Mouse (Mus musculus) limb, embryonic 10.5 days (tissue): ENCODE results near the gene Msmo1. TPM values are rescaled to one million over a fixed set of nuclear protein-coding genes. Genes with fewer than 3 reads are reported as not detected.

Source experiments
- DNase-seq: peaks from one replicate; pipeline ENCODE4 v3.0.0-alpha.2; 2017; ENCODE audit warnings: low spot score
- H3K27ac ChIP-seq: fragments of 300-500 bp; sonication (generic); 2 replicates; pipeline ENCODE4 v1.5.1; 2016; ENCODE audit warnings: mild to moderate bottlenecking
- H3K27me3 ChIP-seq: fragments of 300-500 bp; sonication (generic); 2 replicates; pipeline ENCODE4 v1.6.1; 2016; ENCODE audit warnings: low read depth, mild to moderate bottlenecking; ENCODE audit not compliant: poor library complexity, severe bottlenecking
- H3K36me3 ChIP-seq: fragments of 300-500 bp; sonication (generic); 2 replicates; pipeline ENCODE4 v1.6.1; 2016; ENCODE audit warnings: mild to moderate bottlenecking, moderate library complexity
- H3K4me1 ChIP-seq: fragments of 300-500 bp; sonication (generic); 2 replicates; pipeline ENCODE4 v1.6.1; 2016
- H3K4me3 ChIP-seq: fragments of 300-500 bp; sonication (generic); 2 replicates; pipeline ENCODE4 v1.5.1; 2016; ENCODE audit warnings: mild to moderate bottlenecking, moderate library complexity
- H3K9me3 ChIP-seq: fragments of 300-500 bp; sonication (generic); replicated peaks from 2 replicates; pipeline ENCODE4 v1.6.1; 2016; ENCODE audit warnings: mild to moderate bottlenecking
- WGBS: fragments of 180-500 bp; shearing (Covaris S2); methylation state at CpG from one replicate; pipeline ENCODE4 v1.1.7; 2016; 5-methylcytosine and 5-hydroxymethylcytosine counted together
- polyA plus RNA-seq: library from polyadenylated mRNA; unstranded; fragments of >200 nt; fragmentation: Nextera tagmentation; extraction: Ambion mirVana; gene quantifications from 2 replicates; pipeline ENCODE4 v1.2.1, GENCODE M21; 2016

Msmo1 gene
- polyA plus RNA-seq, 1 experiment from 2014 or later: 150 TPM

- 93% methylated on average over 13 of the region's 13 CpGs for WGBS
- Histone ChIP-seq H3K27me3 (no peaks in the 10 kb centered on the region), H3K9me3 (no peaks in the 10 kb centered on the region), H3K36me3 (peaks cover 6% of the 10 kb centered on the region; the same call in 1 of the 2 replicates), H3K4me1 (no peaks in the 10 kb centered on the region), H3K27ac (no peak overlapping the region), H3K4me3 (no peak overlapping the region)
- DNase-seq: no peak
Observed at GRCm38 (mm10) chr8:64740547-64741211, 7.1 kb upstream of the Msmo1 start.

GRCm38 (mm10) chr8:64738916-64739315, 5.3 kb upstream of the Msmo1 start:
- H3K4me1 ChIP-seq: no peaks in the 10 kb centered on the region
- H3K27ac ChIP-seq: no peak overlapping the region
- no peaks in the 10 kb centered on the region for H3K9me3 ChIP-seq
- H3K4me3 ChIP-seq: no peak overlapping the region
- WGBS: 91% methylated on average over 1 of the region's 1 CpGs
- no peak for DNase-seq
- H3K36me3 ChIP-seq: peaks cover 6% of the 10 kb centered on the region; the same call in 1 of the 2 replicates
- H3K27me3 ChIP-seq: no peaks in the 10 kb centered on the region

GRCm38 (mm10) chr8:64736767-64737323, 3.3 kb upstream of the Msmo1 start:
- H3K27me3 ChIP-seq: no peaks in the 10 kb centered on the region
- H3K4me3 ChIP-seq: no peak overlapping the region
- DNase-seq: no peak
- peaks cover 10% of the 10 kb centered on the region; the same call in 1 of the 2 replicates for H3K4me1 ChIP-seq
- 92% methylated on average over 3 of the region's 3 CpGs for WGBS
- no peak overlapping the region for H3K27ac ChIP-seq
- no peaks in the 10 kb centered on the region for H3K9me3 ChIP-seq
- peaks cover 3% of the 10 kb centered on the region; the same call in 1 of the 2 replicates for H3K36me3 ChIP-seq

- peak overlapping the region; percentile 54; the same call in 1 of the 2 replicates for H3K27ac ChIP-seq
- no peak overlapping the region for H3K4me3 ChIP-seq
- peaks cover 11% of the 10 kb centered on the region; the same call in 1 of the 2 replicates for H3K4me1 ChIP-seq
- DNase-seq: no peak
- H3K9me3 ChIP-seq: no peaks in the 10 kb centered on the region
- no peaks in the 10 kb centered on the region for H3K27me3 ChIP-seq
- 92% methylated on average over 8 of the region's 8 CpGs for WGBS
- H3K36me3 ChIP-seq: peaks cover 11% of the 10 kb centered on the region
Observed at GRCm38 (mm10) chr8:64735161-64735560, 1.6 kb upstream of the Msmo1 start.

- Histone ChIP-seq H3K9me3 (no peaks in the 10 kb centered on the region), H3K4me3 (peak overlapping the region; percentile 86), H3K27me3 (no peaks in the 10 kb centered on the region), H3K4me1 (peaks cover 11% of the 10 kb centered on the region; the same call in 1 of the 2 replicates), H3K27ac (peak overlapping the region; percentile 88), H3K36me3 (peaks cover 36% of the 10 kb centered on the region)
- no peak for DNase-seq
- 24% methylated on average over 9 of the region's 9 CpGs for WGBS
Observed at GRCm38 (mm10) chr8:64732596-64732995, 996 bp downstream of the Msmo1 start.

- no peaks in the 10 kb centered on the region for H3K9me3 ChIP-seq
- 92% methylated on average over 7 of the region's 7 CpGs for WGBS
- no peak overlapping the region for H3K27ac ChIP-seq
- no peak overlapping the region for H3K4me3 ChIP-seq
- H3K27me3 ChIP-seq: no peaks in the 10 kb centered on the region
- H3K4me1 ChIP-seq: peaks cover 9% of the 10 kb centered on the region; the same call in 1 of the 2 replicates
- no peak for DNase-seq
- H3K36me3 ChIP-seq: peaks cover 80% of the 10 kb centered on the region
Observed at GRCm38 (mm10) chr8:64728156-64728555, 5.4 kb downstream of the Msmo1 start.

GRCm38 (mm10) chr8:64726190-64726695, 7.3 kb downstream of the Msmo1 start:
- Histone ChIP-seq H3K4me3 (no peak overlapping the region), H3K9me3 (no peaks in the 10 kb centered on the region), H3K27me3 (no peaks in the 10 kb centered on the region), H3K36me3 (peaks cover 98% of the 10 kb centered on the region), H3K4me1 (no peaks in the 10 kb centered on the region), H3K27ac (no peak overlapping the region)
- 88% methylated on average over 4 of the region's 4 CpGs for WGBS
- no peak for DNase-seq

- no peak overlapping the region for H3K27ac ChIP-seq
- no peak for DNase-seq
- peaks cover 99% of the 10 kb centered on the region for H3K36me3 ChIP-seq
- no peaks in the 10 kb centered on the region for H3K4me1 ChIP-seq
- H3K27me3 ChIP-seq: no peaks in the 10 kb centered on the region
- no peaks in the 10 kb centered on the region for H3K9me3 ChIP-seq
- H3K4me3 ChIP-seq: no peak overlapping the region
- WGBS: 98% methylated on average over 2 of the region's 2 CpGs
Observed at GRCm38 (mm10) chr8:64723206-64723605, 10.4 kb downstream of the Msmo1 start.

GRCm38 (mm10) chr8:64717868-64718267, 15.7 kb downstream of the Msmo1 start:
- Histone ChIP-seq H3K4me1 (no peaks in the 10 kb centered on the region), H3K27me3 (no peaks in the 10 kb centered on the region), H3K36me3 (peaks cover 73% of the 10 kb centered on the region), H3K4me3 (no peak overlapping the region), H3K27ac (no peak overlapping the region), H3K9me3 (no peaks in the 10 kb centered on the region)
- no peak for DNase-seq
- 86% methylated on average over 7 of the region's 7 CpGs for WGBS

- Histone ChIP-seq H3K9me3 (no peaks in the 10 kb centered on the region), H3K27ac (no peak overlapping the region), H3K4me1 (no peaks in the 10 kb centered on the region), H3K4me3 (no peak overlapping the region), H3K36me3 (peaks cover 20% of the 10 kb centered on the region), H3K27me3 (no peaks in the 10 kb centered on the region)
- no peak for DNase-seq
- 88% methylated on average over 7 of the region's 7 CpGs for WGBS
Observed at GRCm38 (mm10) chr8:64712499-64712898, 21.1 kb downstream of the Msmo1 start.

- 34% methylated on average over 1 of the region's 1 CpGs for WGBS
- Histone ChIP-seq H3K4me1 (no peaks in the 10 kb centered on the region), H3K9me3 (no peaks in the 10 kb centered on the region), H3K36me3 (peaks cover 11% of the 10 kb centered on the region), H3K27me3 (no peaks in the 10 kb centered on the region), H3K27ac (no peak overlapping the region), H3K4me3 (no peak overlapping the region)
- DNase-seq: no peak
Observed at GRCm38 (mm10) chr8:64711544-64711943, 22.0 kb downstream of the Msmo1 start.

GRCm38 (mm10) chr8:64707481-64707880, 26.1 kb downstream of the Msmo1 start:
- Histone ChIP-seq H3K4me1 (no peaks in the 10 kb centered on the region), H3K36me3 (no peaks in the 10 kb centered on the region), H3K27me3 (no peaks in the 10 kb centered on the region), H3K9me3 (no peaks in the 10 kb centered on the region), H3K4me3 (no peak overlapping the region), H3K27ac (no peak overlapping the region)
- no peak for DNase-seq

- 92% methylated on average over 1 of the region's 1 CpGs for WGBS
- Histone ChIP-seq H3K27me3 (no peaks in the 10 kb centered on the region), H3K4me3 (no peak overlapping the region), H3K9me3 (no peaks in the 10 kb centered on the region), H3K27ac (no peak overlapping the region), H3K36me3 (no peaks in the 10 kb centered on the region), H3K4me1 (no peaks in the 10 kb centered on the region)
- no peak for DNase-seq
Observed at GRCm38 (mm10) chr8:64703191-64703590, 30.4 kb downstream of the Msmo1 start.
